Mouse (Mus musculus) gastrocnemius, adult 8-10 months (tissue): ENCODE data around the gene Foxp2. TPM values are rescaled to one million over a fixed set of nuclear protein-coding genes. Genes with fewer than 3 reads are reported as not detected.

Experiments used
- DNase-seq, 2 experiments: peaks; one replicate each; pipeline ENCODE4 v3.0.0; 2022; ENCODE audit warnings: low spot score in 2 of 2
- microRNA-seq: library from miRNA; unstranded; fragments of <30 nt; microRNA quantifications from one replicate; pipeline ENCODE4 v1.2.0, GENCODE M21; 2022
- total RNA-seq, 4 experiments: library from RNA; stranded (reverse); gene quantifications; 2 replicates each; pipeline ENCODE4 v1.2.4; 2022

Gene Foxp2
- total RNA-seq, 4 experiments from 2014 or later, result 1.7 to 3.6 (median 2.5) TPM

DNA sequence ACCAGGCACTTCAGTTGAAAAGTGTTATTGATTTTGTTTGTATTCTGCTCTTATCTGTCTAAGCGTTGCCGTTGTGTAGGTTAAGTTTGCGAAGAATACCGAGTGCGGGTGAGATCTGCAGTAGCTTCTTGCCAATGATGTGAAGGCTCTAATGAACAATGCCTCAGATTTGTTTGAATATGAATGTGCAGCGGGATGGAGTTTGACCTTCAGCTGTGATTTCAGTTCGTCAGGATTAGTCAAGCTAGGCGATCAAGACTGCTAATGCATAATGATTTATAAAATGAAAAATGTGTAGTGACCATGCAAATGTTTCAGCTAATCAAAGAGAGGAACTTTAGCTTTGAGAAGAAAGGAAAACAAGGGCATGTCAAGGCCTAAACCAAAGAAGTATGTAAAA is 469.1 kb downstream of the Foxp2 start:
- no peak for DNase-seq

DNA sequence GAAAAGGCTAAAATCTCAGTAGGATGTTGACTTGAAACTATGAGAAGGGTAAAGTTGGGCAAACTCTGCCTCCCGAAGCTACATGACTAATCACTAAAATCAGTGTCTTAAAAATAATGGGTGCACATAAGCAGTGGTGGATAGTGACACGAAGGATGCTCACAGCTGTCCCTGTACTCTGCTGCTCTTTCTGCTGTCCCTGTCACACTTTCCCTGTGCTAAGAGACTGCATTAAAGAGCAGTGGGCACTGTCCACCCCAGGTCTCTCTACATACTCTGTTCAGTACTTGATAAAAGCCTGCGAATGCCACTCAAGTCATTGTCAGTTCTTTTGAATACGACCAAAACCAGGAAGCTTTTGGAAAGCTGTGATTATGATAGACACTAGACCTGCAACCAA is 469.7 kb downstream of the Foxp2 start:
- no peak for DNase-seq

DNA sequence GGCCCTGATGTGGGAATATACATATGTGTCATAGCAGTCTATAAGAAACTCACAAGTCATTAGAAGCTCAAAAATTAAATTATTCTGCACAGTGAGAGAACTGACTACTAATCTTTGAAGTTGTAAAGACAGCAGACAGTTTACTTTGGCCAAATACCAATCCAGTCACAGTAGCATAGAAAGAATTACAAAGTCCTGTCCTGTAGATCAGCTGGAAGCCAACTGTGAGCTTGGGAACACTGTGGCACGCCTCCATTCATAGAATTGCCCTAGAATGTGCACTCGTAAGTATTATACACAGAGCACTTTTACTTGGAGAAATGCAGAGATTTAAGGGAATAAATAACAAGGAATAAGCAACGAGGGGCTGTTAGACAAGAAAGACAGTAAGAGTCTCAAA is 472.5 kb downstream of the Foxp2 start:
- DNase-seq, result no peak

GRCm38 (mm10) chr6:15378261-15378660 is 477.1 kb downstream of the Foxp2 start:
- DNase-seq, result no peak

- no peak for DNase-seq
Observed at GRCm38 (mm10) chr6:15396462-15396861, 495.3 kb downstream of the Foxp2 start.

- DNase-seq, result no peak
Observed at GRCm38 (mm10) chr6:15397485-15397884, 496.3 kb downstream of the Foxp2 start.

- DNase-seq, result no peak
Observed at GRCm38 (mm10) chr6:15401138-15401537, 500.0 kb downstream of the Foxp2 start.

GRCm38 (mm10) chr6:15402026-15402425 is 500.9 kb downstream of the Foxp2 start:
- no peak for DNase-seq

GRCm38 (mm10) chr6:15415099-15415498 is 514.0 kb downstream of the Foxp2 start:
- DNase-seq, result no peak

GRCm38 (mm10) chr6:15459701-15460100 is 558.6 kb downstream of the Foxp2 start:
- no peak for DNase-seq

DNA sequence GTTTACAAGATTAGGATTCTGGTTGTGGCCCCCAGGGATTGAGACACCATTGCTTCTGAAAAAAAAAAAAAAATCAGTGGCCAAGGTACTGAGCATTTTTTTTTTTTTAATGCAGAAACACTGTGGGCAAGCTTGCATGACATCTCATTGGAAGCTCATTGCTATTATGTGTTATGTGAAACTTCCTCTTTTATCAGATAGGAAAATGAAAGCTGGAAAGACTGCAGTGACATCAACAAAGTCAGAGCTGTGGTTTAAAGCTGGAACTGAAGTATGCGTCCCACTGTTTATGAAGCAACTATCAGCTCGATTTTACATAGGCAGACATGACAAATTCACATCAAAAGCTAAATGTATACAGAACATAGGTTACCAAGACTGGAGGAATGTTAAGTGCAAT is 562.2 kb downstream of the Foxp2 start:
- no peak for DNase-seq

- DNase-seq, result no peak
Observed at GRCm38 (mm10) chr6:15465471-15465870, 564.3 kb downstream of the Foxp2 start.

- no peak for DNase-seq
Observed at GRCm38 (mm10) chr6:15466634-15467033, 565.5 kb downstream of the Foxp2 start.

GRCm38 (mm10) chr6:15486909-15487308 is 585.8 kb downstream of the Foxp2 start:
- DNase-seq, result no peak

Small RNAs within 50 kb of the gene (microRNA-seq; reads per million reads assigned to microRNA genes)
- gene Gm25470, result not detected

Other genes with a start within 250 kb of the Foxp2 start
- gene Ppp1r3a, start 146.1 kb upstream of the Foxp2 start, total RNA-seq, result 100 to 1,000 TPM; 251 to 286 (median 266) TPM